Mouse (Mus musculus) bone marrow macrophage, adult 2 months (primary cell): ENCODE results near the gene Psmb3.

Experiments used
- CTCF ChIP-seq: IDR thresholded peaks from 2 replicates; pipeline ENCODE4 v1.5.1; 2012; ENCODE audit warnings: low read depth, mild to moderate bottlenecking, low read length, moderate library complexity
- POLR2A ChIP-seq: IDR thresholded peaks from 2 replicates; pipeline ENCODE4 v1.6.1; 2012; ENCODE audit warnings: mild to moderate bottlenecking, low read depth, low read length, borderline replicate concordance

DNA sequence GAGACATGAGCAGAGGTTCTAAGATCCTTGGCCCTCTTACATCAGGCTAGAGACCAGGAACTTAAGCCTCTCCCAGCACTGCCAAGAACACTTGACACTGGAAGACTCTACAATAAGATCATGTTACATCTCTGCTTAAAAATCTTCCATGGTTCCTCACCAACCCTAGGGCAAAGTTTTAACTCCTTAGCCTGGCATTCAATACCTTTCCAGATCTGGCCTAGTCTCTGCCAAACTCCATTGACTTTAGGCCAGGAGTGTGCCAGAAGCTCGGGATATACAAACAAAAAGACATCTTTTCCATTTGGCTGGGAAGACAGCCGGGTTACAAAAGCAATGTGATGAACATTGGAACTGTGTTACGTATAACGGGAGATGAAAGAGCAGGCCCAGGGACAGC is 34.4 kb downstream of the Psmb3 start:
- no peak for TF ChIP-seq CTCF
- no peak for TF ChIP-seq POLR2A
